Mouse (Mus musculus) right cerebral cortex, postnatal 36 days (tissue): ENCODE data around the gene Itprid1.

Source experiments
- DNase-seq, 2 experiments: peaks; one replicate each; pipeline ENCODE4 v3.0.0; 2022; ENCODE audit warnings: low spot score in 2 of 2, mixed read lengths in 1 of 2

Gene Itprid1

GRCm38 (mm10) chr6:55836650-55837320, at the start of gene Itprid1:
TSS of gene Itprid1 (plus strand) at chr6:55836895.
- no peak for DNase-seq

DNA sequence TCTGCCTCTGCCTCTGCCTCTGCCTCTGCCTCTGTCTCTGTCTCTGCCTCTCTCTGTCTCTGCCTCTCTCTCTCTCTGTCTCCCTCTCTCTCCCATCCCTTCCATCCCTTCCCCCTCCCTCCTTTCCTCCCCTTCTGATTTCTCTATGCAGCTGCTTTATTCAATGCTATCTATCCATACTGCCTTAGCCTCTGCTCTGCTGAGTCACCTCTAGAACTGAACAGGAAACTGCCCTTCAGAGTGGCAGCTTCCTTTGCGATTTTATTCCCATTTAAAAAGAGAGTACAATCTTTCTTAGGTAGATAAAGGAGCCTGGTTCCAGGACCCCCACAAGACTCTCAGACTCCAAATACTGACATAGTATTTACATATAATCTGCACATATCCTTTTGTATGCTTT, 47.1 kb upstream of the Itprid1 start:
- no peak for DNase-seq

GRCm38 (mm10) chr6:55791852-55792496, 44.7 kb upstream of the Itprid1 start:
- DNase-seq: no peak

- DNase-seq: peak in 1 of 2 experiments; percentile 56
Observed at GRCm38 (mm10) chr6:55792536-55792935, 44.2 kb upstream of the Itprid1 start.

DNA sequence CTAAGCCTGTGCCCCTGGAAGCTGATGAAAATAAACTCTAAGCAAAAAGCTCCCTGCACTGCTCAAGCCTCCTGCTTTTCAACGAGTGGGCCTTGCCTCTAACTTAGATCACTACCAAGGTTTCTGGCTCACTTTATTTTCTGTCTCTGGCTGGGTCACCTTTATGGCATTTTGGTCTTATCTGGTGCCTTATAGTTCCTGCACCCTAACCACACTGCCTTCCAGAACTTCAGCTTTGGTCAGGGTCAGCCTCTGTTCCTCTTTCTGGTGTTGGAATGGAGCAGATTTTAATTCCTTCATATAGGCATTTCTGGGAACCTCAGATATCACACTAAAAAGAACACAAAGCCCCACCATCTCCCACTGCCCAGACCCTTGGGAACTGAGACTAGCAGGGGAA, 34.0 kb upstream of the Itprid1 start:
- no peak for DNase-seq

- DNase-seq: no peak
Observed at GRCm38 (mm10) chr6:55803357-55803756, 33.3 kb upstream of the Itprid1 start.

GRCm38 (mm10) chr6:55803991-55804680, 32.6 kb upstream of the Itprid1 start:
- DNase-seq: peak; percentile 41 to 64

DNA sequence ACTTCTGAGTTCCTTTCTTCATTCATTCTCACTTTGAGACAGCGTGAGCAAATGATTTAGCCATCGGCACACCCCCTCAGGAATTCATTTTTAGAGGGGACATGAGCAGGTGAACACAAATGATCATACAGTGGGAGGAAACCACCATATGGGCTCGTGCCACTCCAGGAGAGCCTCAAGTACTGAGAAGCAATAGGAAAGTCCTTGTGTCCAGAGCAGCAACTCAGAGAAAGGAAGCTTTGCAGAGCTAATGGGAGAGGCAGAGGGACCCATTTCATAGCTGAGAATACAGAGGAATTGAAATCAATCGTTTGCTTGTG, 32.1 kb upstream of the Itprid1 start:
- peak; percentile 19 to 30 for DNase-seq

- peak; percentile 31 to 63 for DNase-seq
Observed at GRCm38 (mm10) chr6:55805291-55806137, 31.2 kb upstream of the Itprid1 start.

- DNase-seq: peak in 1 of 2 experiments; percentile 49
Observed at GRCm38 (mm10) chr6:55806537-55806936, 30.2 kb upstream of the Itprid1 start.

DNA sequence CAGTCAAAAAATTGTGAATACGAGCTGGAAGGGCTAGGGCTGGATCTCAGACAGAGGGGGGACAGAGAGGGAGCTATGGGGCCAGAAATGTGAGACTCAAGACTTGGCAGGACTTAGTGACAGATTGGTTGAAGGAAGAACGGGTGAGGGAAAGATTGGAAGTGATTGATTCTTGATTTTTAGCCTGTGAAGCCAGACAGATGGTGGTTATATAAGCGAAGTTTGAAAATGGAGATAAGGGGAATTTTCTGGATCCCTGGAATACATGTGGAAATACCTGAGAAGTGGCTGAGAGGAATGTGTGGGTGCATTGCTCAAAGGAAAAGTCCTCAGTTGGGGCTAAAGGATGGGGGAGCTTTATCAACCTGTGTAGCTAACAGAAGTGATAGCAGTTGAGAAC, 28.0 kb upstream of the Itprid1 start:
- DNase-seq: no peak

DNA sequence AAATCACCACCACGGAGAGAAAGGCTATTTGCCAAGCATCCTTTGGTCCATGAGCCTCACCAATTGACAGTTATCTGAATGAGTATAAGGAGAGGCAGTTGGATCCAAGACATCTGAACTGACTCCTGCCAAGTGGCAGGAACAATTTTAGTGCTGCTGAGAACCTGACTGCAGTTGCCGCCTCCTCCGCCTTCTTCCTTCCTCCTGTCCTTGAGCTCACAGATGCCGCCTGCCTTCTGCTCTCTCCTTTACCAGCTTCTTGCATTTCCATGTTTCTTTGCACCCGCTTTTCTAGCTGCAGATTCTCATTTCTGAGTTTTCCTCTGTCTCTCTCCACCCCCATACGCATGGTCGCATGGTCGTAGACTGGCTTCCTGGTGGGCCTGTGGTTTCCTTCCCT, 25.5 kb upstream of the Itprid1 start:
- DNase-seq: peak; percentile 71 to 84

DNA sequence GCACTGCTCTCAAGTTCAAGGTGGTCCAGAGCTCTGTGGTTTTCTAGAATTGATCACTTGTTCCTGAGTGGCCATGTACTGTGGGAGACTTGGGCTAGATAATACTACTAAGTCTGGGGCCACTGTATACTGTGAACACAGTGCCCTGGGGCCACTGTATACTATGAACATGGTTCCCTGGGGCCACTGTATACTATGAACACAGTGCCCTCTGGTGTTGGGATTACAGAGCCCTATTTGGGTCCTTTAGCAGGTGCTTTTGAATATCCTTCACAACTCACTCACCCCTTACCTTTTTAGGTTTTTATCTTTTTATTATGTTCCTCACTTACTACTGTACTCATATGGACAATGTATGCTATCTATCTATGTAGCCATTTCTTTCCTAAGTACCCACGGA, 24.3 kb upstream of the Itprid1 start:
- no peak for DNase-seq

- DNase-seq: peak in 1 of 2 experiments; percentile 28
Observed at GRCm38 (mm10) chr6:55814184-55814926, 22.3 kb upstream of the Itprid1 start.

DNA sequence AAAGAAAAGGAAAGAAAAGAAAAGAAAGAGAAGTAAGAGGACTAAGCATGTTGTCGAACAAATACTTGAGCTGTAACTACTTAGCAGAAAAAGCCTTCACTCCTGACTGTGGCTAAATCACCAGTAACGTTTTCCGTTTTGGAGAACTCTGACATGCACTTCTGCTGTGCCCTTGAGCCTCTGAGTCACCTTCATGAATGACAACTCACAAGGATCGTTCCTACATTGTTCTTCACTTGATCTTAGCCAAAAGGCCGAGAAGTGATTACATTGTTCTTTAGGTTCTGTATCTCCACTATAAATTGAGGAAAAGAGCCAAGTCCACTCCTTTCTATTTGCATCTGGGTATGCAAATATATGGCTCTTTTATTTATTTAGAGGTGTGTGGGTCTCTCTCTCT, 19.8 kb upstream of the Itprid1 start:
- DNase-seq: no peak

GRCm38 (mm10) chr6:55829722-55830121, 7.0 kb upstream of the Itprid1 start:
- no peak for DNase-seq

- no peak for DNase-seq
Observed at GRCm38 (mm10) chr6:55852589-55852988, 15.9 kb downstream of the Itprid1 start.

GRCm38 (mm10) chr6:55856085-55856484, 19.4 kb downstream of the Itprid1 start:
- peak in 1 of 2 experiments; percentile 32 for DNase-seq

DNA sequence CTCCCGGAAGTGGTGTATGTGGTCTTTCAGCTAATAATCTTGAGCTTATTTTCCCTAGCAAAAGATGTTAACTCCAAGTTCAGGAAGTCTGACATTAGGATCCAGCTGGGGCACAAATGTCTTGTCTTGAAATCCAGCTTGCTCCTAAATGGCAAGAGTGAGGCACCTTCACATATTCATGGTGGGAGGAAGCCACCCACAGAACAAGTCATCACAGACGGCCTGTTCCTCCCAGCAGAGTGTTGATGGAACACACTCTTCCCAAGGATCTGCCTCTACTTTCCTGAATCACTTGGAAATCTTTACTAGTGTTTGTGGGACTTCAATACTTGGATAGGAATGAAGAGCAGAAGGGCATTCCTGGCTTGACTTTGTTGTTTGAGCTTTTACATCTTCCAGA, 28.5 kb downstream of the Itprid1 start:
- DNase-seq: no peak

GRCm38 (mm10) chr6:55879356-55879960, 42.8 kb downstream of the Itprid1 start:
- no peak for DNase-seq

DNA sequence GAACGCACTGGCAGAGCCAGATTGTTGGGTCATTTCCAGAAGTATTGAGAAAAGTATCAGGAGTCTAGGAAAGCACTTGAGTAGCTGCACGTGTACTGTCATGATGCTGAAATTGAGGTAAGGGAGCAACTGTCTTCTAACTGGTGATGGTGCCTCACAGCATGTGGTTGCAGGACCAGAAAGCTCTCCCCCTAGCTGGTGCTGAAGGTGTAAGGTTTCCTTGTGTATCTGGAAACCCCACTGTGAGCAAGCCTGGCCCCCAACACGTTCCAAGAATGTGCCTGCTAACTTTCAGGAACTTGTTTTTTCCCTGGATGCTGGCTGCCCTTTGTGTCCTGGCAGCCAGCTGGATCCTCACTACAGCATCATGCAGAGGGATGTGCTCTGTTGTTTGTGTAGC, 44.2 kb downstream of the Itprid1 start:
- DNase-seq: no peak
